ENCODE assay signal across 27 mouse cellular contexts in genomic region chr2:84761309-84761708, GRCm38 (mm10). TPM values are rescaled to one million over a fixed set of nuclear protein-coding genes. Genes with fewer than 3 reads are reported as not detected.
DNase-seq lines count a peak whose midpoint lies in the region; ATAC-seq and TF ChIP-seq lines count a peak whose summit lies in the region.
"Had no signal": no experiment of that assay in that cellular context is flagged by ENCODE, and none has a peak within 500 bp of the region (broad histone marks: within the 10 kb centered on the region; RNA-seq: fewer than 3 reads in every experiment).

No protein-coding gene starts in this region.

- H3K9ac ChIP-seq in liver, embryonic 16.5 days (ENCODE audit: low read depth, low read length) = no peak overlapping the region
- no peak overlapping the region for H3K9ac ChIP-seq in CH12.LX (ENCODE audit: insufficient read depth, low read depth)
- H3K9ac ChIP-seq in midbrain, embryonic 11.5 days (ENCODE audit: low read length) = no peak overlapping the region
- H3K9ac ChIP-seq: embryonic facial prominence, embryonic 15.5 days; forebrain, embryonic 12.5 days had no signal

- no peak for TF ChIP-seq EP300 in CH12.LX (IDR thresholded peaks at IDR 0.05; ENCODE audit: low read length)

- no peak for ATAC-seq in liver, embryonic 16.5 days (ENCODE audit: low read depth)
- ATAC-seq in midbrain, embryonic 11.5 days (ENCODE audit: low FRiP score) = no peak
- ATAC-seq: activated CD4-positive, CD25-positive, alpha-beta regulatory T cell, adult 4 months; CD4-positive, CD25-positive, alpha-beta regulatory T cell, adult 4 months; forebrain, embryonic 14.5 days; forebrain, embryonic 16.5 days; Patski had no signal

- DNase-seq in liver (no peak), CH12.LX (ENCODE audit: extremely low read depth) (no peak), adipocyte (ENCODE audit: low spot score) (no peak)
- no peak for DNase-seq in midbrain, embryonic 11.5 days (ENCODE audit: low spot score, missing footprints)
- DNase-seq: adrenal gland, adult 2 months; adrenal gland, postnatal 25 days; cerebellum, adult 11 months; cerebellum, adult 18-20 months; cerebellum, adult 8-10 months; cerebellum, adult 9-11 months; cerebellum, postnatal 14 days; cerebellum, postnatal 36 days; embryo, embryonic 11 days had no signal

- no peaks in the 10 kb centered on the region for H3K36me3 ChIP-seq in liver, embryonic 16.5 days (ENCODE audit: control insufficient read depth, insufficient read depth)
- H3K36me3 ChIP-seq in C2C12 (ENCODE audit: control insufficient read depth, insufficient read depth) (no peaks in the 10 kb centered on the region), CH12.LX (replicated peaks in 1 of 2; ENCODE audit: control insufficient read depth in 1 of 2, insufficient read depth in 1 of 2, low read length in 1 of 2) (no peaks in the 10 kb centered on the region), myocyte (ENCODE audit: control insufficient read depth, insufficient read depth) (no peaks in the 10 kb centered on the region)
- no peaks in the 10 kb centered on the region for H3K36me3 ChIP-seq in midbrain, embryonic 11.5 days (ENCODE audit: control insufficient read depth, insufficient read depth, low read length)
- H3K36me3 ChIP-seq: embryonic facial prominence, embryonic 13.5 days; embryonic facial prominence, embryonic 15.5 days; forebrain, embryonic 12.5 days had no signal

- no peaks in the 10 kb centered on the region; the same call in 1 of the 2 replicates for H3K27me3 ChIP-seq in liver, embryonic 16.5 days (ENCODE audit: control insufficient read depth, insufficient read depth, low read depth, low read length)
- H3K27me3 ChIP-seq in C2C12 (ENCODE audit: control insufficient read depth, insufficient read depth, insufficient read length) (no peaks in the 10 kb centered on the region), CH12.LX (replicated peaks) (peaks cover 4% of the 10 kb centered on the region), myocyte (ENCODE audit: control insufficient read depth, insufficient read depth, insufficient read length) (no peaks in the 10 kb centered on the region)
- H3K27me3 ChIP-seq in midbrain, embryonic 11.5 days (ENCODE audit: control insufficient read depth, insufficient read depth, low read length) = no peaks in the 10 kb centered on the region
- H3K27me3 ChIP-seq: embryonic facial prominence, embryonic 13.5 days; embryonic facial prominence, embryonic 15.5 days; forebrain, embryonic 12.5 days had no signal

- no peak for TF ChIP-seq RAD21 in CH12.LX (IDR thresholded peaks at IDR 0.05; ENCODE audit: low read depth, low read length)

- 58% methylated on average over 3 of the region's 3 CpGs for WGBS in liver, embryonic 16.5 days (ENCODE audit: insufficient replicate concordance)
- 88% methylated on average over 3 of the region's 3 CpGs for whole genome bisulfite sequencing in midbrain, embryonic 11.5 days

- no peaks in the 10 kb centered on the region for H3K79me2 ChIP-seq in C2C12 (ENCODE audit: control insufficient read depth, insufficient read depth)
- H3K79me2 ChIP-seq in CH12.LX (replicated peaks; ENCODE audit: control insufficient read depth, extremely low read depth, insufficient read depth, poor library complexity, severe bottlenecking) = no peaks in the 10 kb centered on the region
- H3K79me2 ChIP-seq in myocyte (ENCODE audit: control insufficient read depth, insufficient read depth) = no peaks in the 10 kb centered on the region

- in situ Hi-C loops in CH12.LX (cut with MboI; ENCODE audit: low pct_ligation_motif_present, low pct_unique_long_range_greater_than_20kb, low sequenced_read_pairs) = no loop called here

- no peak for TF ChIP-seq CTCF in C2C12 (IDR thresholded peaks at IDR 0.05; ENCODE audit: control insufficient read depth, insufficient read depth, insufficient read length)
- TF ChIP-seq CTCF in CH12.LX (conservative IDR thresholded peaks at IDR 0.05 in 1 of 2, IDR thresholded peaks at IDR 0.05 in 1 of 2; ENCODE audit: low read depth in 2 of 2, low read length in 2 of 2) = no peak

- no peak overlapping the region for H3ac ChIP-seq in C2C12 (ENCODE audit: control insufficient read depth, insufficient read length, low read depth)
- no peak overlapping the region for H3ac ChIP-seq in myocyte (ENCODE audit: control insufficient read depth, insufficient read length)

- TF ChIP-seq POLR2A in CH12.LX (IDR thresholded peaks at IDR 0.05; ENCODE audit: low read depth, low read length) (no peak), myocyte (IDR thresholded peaks at IDR 0.05; ENCODE audit: insufficient read length, low read depth) (no peak)

- no peaks in the 10 kb centered on the region for H3K9me3 ChIP-seq in liver, embryonic 16.5 days (replicated peaks; ENCODE audit: control insufficient read depth, low read length)
- H3K9me3 ChIP-seq in CH12.LX (replicated peaks; ENCODE audit: low read length) = no peaks in the 10 kb centered on the region
- H3K9me3 ChIP-seq in midbrain, embryonic 11.5 days (ENCODE audit: control insufficient read depth, low read length) = no peaks in the 10 kb centered on the region
- H3K9me3 ChIP-seq: embryonic facial prominence, embryonic 13.5 days; embryonic facial prominence, embryonic 15.5 days; forebrain, embryonic 10.5 days; forebrain, embryonic 12.5 days had no signal

- H3K79me3 ChIP-seq in C2C12 (ENCODE audit: low read depth) = no peaks in the 10 kb centered on the region

- dilution Hi-C loops in CH12.LX (cut with MboI; ENCODE audit: extremely low pct_ligation_motif_present, extremely low pct_unique_long_range_greater_than_20kb, low sequenced_read_pairs) = no loop called here

- H3K4me3 ChIP-seq in liver, embryonic 16.5 days (ENCODE audit: low read depth, low read length) = no peak overlapping the region
- H3K4me3 ChIP-seq in C2C12 (ENCODE audit: insufficient read depth, poor library complexity, severe bottlenecking) = no peak overlapping the region
- no peak overlapping the region for H3K4me3 ChIP-seq in CH12.LX (replicated peaks in 1 of 3; ENCODE audit: low read depth in 2 of 3, low read length in 2 of 3, poor library complexity in 1 of 3)
- no peak overlapping the region for H3K4me3 ChIP-seq in myocyte
- H3K4me3 ChIP-seq in midbrain, embryonic 11.5 days (ENCODE audit: low read depth, low read length) = no peak overlapping the region
- H3K4me3 ChIP-seq: embryonic facial prominence, embryonic 13.5 days; embryonic facial prominence, embryonic 15.5 days; erythroblast, embryonic 14.5 days; forebrain, embryonic 10.5 days; forebrain, embryonic 12.5 days had no signal

- H3K4me1 ChIP-seq in liver, embryonic 16.5 days (ENCODE audit: control insufficient read depth, low read depth, low read length) = no peaks in the 10 kb centered on the region; the same call in 1 of the 2 replicates
- H3K4me1 ChIP-seq in CH12.LX (ENCODE audit: control insufficient read depth in 1 of 2, insufficient read depth in 2 of 2) = 0 out of 4 replicates have a peak, but pooled peaks cover 0 to 5% of the 10 kb centered on the region in 2 experiments
- H3K4me1 ChIP-seq in midbrain, embryonic 11.5 days (ENCODE audit: control insufficient read depth, insufficient read depth, low read length) = no peaks in the 10 kb centered on the region
- H3K4me1 ChIP-seq: embryonic facial prominence, embryonic 13.5 days; embryonic facial prominence, embryonic 15.5 days had no signal

- no peak overlapping the region for H3K4me2 ChIP-seq in liver, embryonic 16.5 days (ENCODE audit: low read depth, low read length)
- H3K4me2 ChIP-seq in CH12.LX (ENCODE audit: insufficient read depth, low read depth, poor library complexity, severe bottlenecking) (no peak overlapping the region), myocyte (ENCODE audit: low read depth) (no peak overlapping the region)
- no peak overlapping the region for H3K4me2 ChIP-seq in midbrain, embryonic 11.5 days
- H3K4me2 ChIP-seq: embryonic facial prominence, embryonic 13.5 days; embryonic facial prominence, embryonic 15.5 days; forebrain, embryonic 12.5 days had no signal

- H3K27ac ChIP-seq in liver, embryonic 16.5 days (ENCODE audit: low read length) = peak overlapping the region; percentile 15; the same call in 1 of the 2 replicates
- no peak overlapping the region for H3K27ac ChIP-seq in CH12.LX (ENCODE audit: insufficient read depth, low read depth)
- H3K27ac ChIP-seq in midbrain, embryonic 11.5 days (ENCODE audit: low read depth, low read length) = no peak overlapping the region
- H3K27ac ChIP-seq: embryonic facial prominence, embryonic 13.5 days; embryonic facial prominence, embryonic 15.5 days; forebrain, embryonic 10.5 days; forebrain, embryonic 12.5 days had no signal

RNA-seq across cellular contexts. Expression of gene Serping1, which starts 13.9 kb away (rescaled TPM):
- 119 and 133 TPM in 2 replicates for polyA plus RNA-seq in liver, embryonic 16.5 days (2015; fragmentation: Nextera tagmentation; extraction: Ambion mirVana)
- polyA plus RNA-seq in C2C12 (2012; fragmentation: generic; extraction: Trizol) = 0.15 TPM
- total RNA-seq in CH12.LX (2012; rRNA removed) = not detected in 2 replicates
- not detected in 2 replicates for total RNA-seq in CH12.LX (2014; rRNA removed)
- not detected in 2 replicates for polyA plus RNA-seq in CH12.LX (2012; ENCODE audit: insufficient read length, low read depth)
- 0.62 TPM for polyA plus RNA-seq in myocyte (2012; fragmentation: generic; extraction: Trizol)
- 37.0 and 39.2 TPM in 2 replicates for polyA plus RNA-seq in midbrain, embryonic 11.5 days (2014; fragmentation: Nextera tagmentation; extraction: Ambion mirVana)
- total RNA-seq: common myeloid progenitor, adult 5-6 weeks had no signal
- polyA plus RNA-seq: activated CD4-positive, CD25-positive, alpha-beta regulatory T cell, adult 4 months; CD4-positive, CD25-positive, alpha-beta regulatory T cell, adult 4 months; erythroblast, embryonic 14.5 days had no signal

RNA-seq across cellular contexts. Expression of gene Gm19426, which starts 17.9 kb away (rescaled TPM):
- polyA plus RNA-seq in liver, embryonic 16.5 days (2015; fragmentation: Nextera tagmentation; extraction: Ambion mirVana) = 0.89 and 0.95 TPM in 2 replicates
- polyA plus RNA-seq in C2C12 (2012; fragmentation: generic; extraction: Trizol) = 4.4 TPM
- not detected in 2 replicates for total RNA-seq in CH12.LX (2012; rRNA removed)
- total RNA-seq in CH12.LX (2014; rRNA removed) = not detected in 2 replicates
- polyA plus RNA-seq in CH12.LX (2012; ENCODE audit: insufficient read length, low read depth) = not detected in 2 replicates
- 3.0 TPM for polyA plus RNA-seq in myocyte (2012; fragmentation: generic; extraction: Trizol)
- polyA plus RNA-seq in midbrain, embryonic 11.5 days (2014; fragmentation: Nextera tagmentation; extraction: Ambion mirVana) = 4.5 and 6.5 TPM in 2 replicates
- total RNA-seq: common myeloid progenitor, adult 5-6 weeks had no signal
- polyA plus RNA-seq: activated CD4-positive, CD25-positive, alpha-beta regulatory T cell, adult 4 months; CD4-positive, CD25-positive, alpha-beta regulatory T cell, adult 4 months had no signal

RNA-seq across cellular contexts. Expression of gene Ypel4, which starts 27.5 kb away (rescaled TPM):
- polyA plus RNA-seq in liver, embryonic 16.5 days (2015; fragmentation: Nextera tagmentation; extraction: Ambion mirVana) = 69.6 and 79.1 TPM in 2 replicates
- polyA plus RNA-seq in C2C12 (2012; fragmentation: generic; extraction: Trizol) = 0.35 TPM
- 0.25 and 0.59 TPM in 2 replicates for total RNA-seq in CH12.LX (2012; rRNA removed)
- not detected in 2 replicates for total RNA-seq in CH12.LX (2014; rRNA removed)
- polyA plus RNA-seq in CH12.LX (2012; ENCODE audit: insufficient read length, low read depth) = not detected in 2 replicates
- polyA plus RNA-seq in myocyte (2012; fragmentation: generic; extraction: Trizol) = 1.0 TPM
- polyA plus RNA-seq in midbrain, embryonic 11.5 days (2014; fragmentation: Nextera tagmentation; extraction: Ambion mirVana) = 13.6 and 14.2 TPM in 2 replicates

RNA-seq across cellular contexts. Expression of gene Clp1, which starts 34.2 kb away (rescaled TPM):
- polyA plus RNA-seq in liver, embryonic 16.5 days (2015; fragmentation: Nextera tagmentation; extraction: Ambion mirVana) = 49.7 and 56.2 TPM in 2 replicates
- 13.9 TPM for polyA plus RNA-seq in C2C12 (2012; fragmentation: generic; extraction: Trizol)
- total RNA-seq in CH12.LX (2012; rRNA removed) = 32.0 and 42.1 TPM in 2 replicates
- total RNA-seq in CH12.LX (2014; rRNA removed) = 65.2 and 67.1 TPM in 2 replicates
- polyA plus RNA-seq in CH12.LX (2012; ENCODE audit: insufficient read length, low read depth) = 37.0 and 46.5 TPM in 2 replicates
- 7.1 TPM for polyA plus RNA-seq in myocyte (2012; fragmentation: generic; extraction: Trizol)
- 54.4 and 57.0 TPM in 2 replicates for polyA plus RNA-seq in midbrain, embryonic 11.5 days (2014; fragmentation: Nextera tagmentation; extraction: Ambion mirVana)

RNA-seq across cellular contexts. Expression of gene Ube2l6, which starts 37.3 kb away (rescaled TPM):
- polyA plus RNA-seq in liver, embryonic 16.5 days (2015; fragmentation: Nextera tagmentation; extraction: Ambion mirVana) = 486 and 542 TPM in 2 replicates
- polyA plus RNA-seq in C2C12 (2012; fragmentation: generic; extraction: Trizol) = 16.2 TPM
- total RNA-seq in CH12.LX (2012; rRNA removed) = 1.7 and 2.0 TPM in 2 replicates
- total RNA-seq in CH12.LX (2014; rRNA removed) = 7.3 and 8.5 TPM in 2 replicates
- 4.1 and 5.0 TPM in 2 replicates for polyA plus RNA-seq in CH12.LX (2012; ENCODE audit: insufficient read length, low read depth)
- 16.2 TPM for polyA plus RNA-seq in myocyte (2012; fragmentation: generic; extraction: Trizol)
- 39.4 and 39.5 TPM in 2 replicates for polyA plus RNA-seq in midbrain, embryonic 11.5 days (2014; fragmentation: Nextera tagmentation; extraction: Ambion mirVana)

Comparison
In these comparisons a context has a peak if more than half of its experiments do, and no peak if none do; other contexts are left out.
1. RNA of gene Serping1, which starts 13.9 kb away (polyA plus RNA-seq): 119 to 133 TPM in liver, embryonic 16.5 days and 37.0 to 39.2 TPM in midbrain, embryonic 11.5 days; 0.62 TPM in myocyte (single experiment), 0.15 TPM in C2C12 (single experiment) and not detected in CH12.LX; every median in the first group is over 10 times any median in the second.